Comparison of ENCODE assay signal across 23 mouse cellular contexts in the genomic region with DNA sequence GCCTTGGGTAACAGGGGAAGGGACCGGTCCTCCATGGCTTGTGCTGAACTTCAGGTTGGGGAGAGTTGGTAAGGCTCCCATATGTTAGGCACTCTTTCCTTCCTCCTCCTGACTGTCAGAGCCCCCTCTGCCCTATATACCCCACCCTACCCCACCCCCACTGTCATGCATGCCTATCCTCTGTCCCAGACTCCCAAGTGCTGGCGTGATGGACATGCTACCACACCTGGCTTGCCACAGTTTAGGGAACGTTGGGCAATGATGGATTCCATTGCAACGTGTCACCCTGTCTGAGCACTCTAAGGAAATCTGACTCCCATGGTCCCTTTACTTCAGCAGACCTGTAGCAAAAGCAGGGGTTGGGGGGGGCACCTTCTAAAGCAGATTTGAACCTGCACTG. TPM values are rescaled to one million over a fixed set of nuclear protein-coding genes. Genes with fewer than 3 reads are reported as not detected.
DNase-seq lines count a peak whose midpoint lies in the region; ATAC-seq and TF ChIP-seq lines count a peak whose summit lies in the region.
"Had no signal": no experiment of that assay in that cellular context is flagged by ENCODE, and none has a peak within 500 bp of the region (broad histone marks: within the 10 kb centered on the region; RNA-seq: fewer than 3 reads in every experiment).

No protein-coding gene starts in this region.

- no peak overlapping the region for H3K4me2 ChIP-seq in intestine, embryonic 15.5 days (replicated peaks)
- H3K4me2 ChIP-seq in stomach, postnatal 0 days (replicated peaks; ENCODE audit: low read depth) = no peak overlapping the region
- H3K4me2 ChIP-seq: embryonic facial prominence, embryonic 12.5 days; forebrain, embryonic 12.5 days; heart, embryonic 11.5 days; heart, embryonic 15.5 days; hindbrain, embryonic 13.5 days had no signal

- no peak for TF ChIP-seq CTCF in stomach, postnatal 0 days (IDR thresholded peaks at IDR 0.05; ENCODE audit: low read depth)

- WGBS in intestine, embryonic 15.5 days = 77% methylated on average over 4 of the region's 4 CpGs
- 77% methylated on average over 4 of the region's 4 CpGs for WGBS in stomach, postnatal 0 days

- peak overlapping the region; percentile 15; the same call in 1 of the 2 replicates for H3K27ac ChIP-seq in intestine, embryonic 15.5 days
- H3K27ac ChIP-seq in stomach, postnatal 0 days (replicated peaks) = no peak overlapping the region
- H3K27ac ChIP-seq: embryonic facial prominence, embryonic 12.5 days; forebrain, embryonic 12.5 days; heart, embryonic 15.5 days; hindbrain, embryonic 13.5 days; hindbrain, postnatal 0 days had no signal

- no peak for ATAC-seq in intestine, embryonic 15.5 days
- ATAC-seq in stomach, postnatal 0 days (ENCODE audit: low FRiP score, low TSS enrichment) = 0 out of 2 replicates have a peak, but pooled peaks have one; percentile 10
- ATAC-seq: activated CD4-positive, CD25-positive, alpha-beta regulatory T cell, adult 4 months; forebrain, embryonic 16.5 days; hindbrain, postnatal 0 days; Patski had no signal

- intact Hi-C loops in gastrocnemius, postnatal 14 days (cut with DNase I; ENCODE audit: low total_unique reads) = no loop called here

- H3K4me1 ChIP-seq in intestine, embryonic 15.5 days (replicated peaks) = peaks cover 13% of the 10 kb centered on the region
- H3K4me1 ChIP-seq in stomach, postnatal 0 days (replicated peaks; ENCODE audit: control insufficient read depth, insufficient read depth) = no peaks in the 10 kb centered on the region
- H3K4me1 ChIP-seq: embryonic facial prominence, embryonic 12.5 days had no signal

- H3K4me3 ChIP-seq in intestine, embryonic 15.5 days (replicated peaks) = no peak overlapping the region
- H3K4me3 ChIP-seq in stomach, postnatal 0 days (ENCODE audit: low read depth, low read length) = no peak overlapping the region
- H3K4me3 ChIP-seq: embryonic facial prominence, embryonic 12.5 days; forebrain, embryonic 12.5 days; heart, embryonic 15.5 days; hindbrain, embryonic 13.5 days had no signal

- peak; percentile 65 for DNase-seq in heart, adult 11 months
- DNase-seq in heart, adult 8-10 months (ENCODE audit: low spot score) = no peak
- peak; percentile 17 for DNase-seq in testis, postnatal 10 days (ENCODE audit: low spot score)
- no peak for DNase-seq in testis, postnatal 14 days (ENCODE audit: low spot score)
- no peak for DNase-seq in stomach, postnatal 0 days (ENCODE audit: low spot score)
- DNase-seq in kidney, adult 18-20 months = no peak
- no peak for DNase-seq in gastrocnemius, postnatal 14 days
- DNase-seq: adrenal gland, postnatal 14 days; cerebellum, adult 11-12 months; cerebellum, adult 9-10 months; cerebellum, postnatal 25 days; gastrocnemius, postnatal 25 days; heart, postnatal 14 days had no signal

- no peak overlapping the region for H3K9ac ChIP-seq in intestine, embryonic 15.5 days
- no peak overlapping the region for H3K9ac ChIP-seq in stomach, postnatal 0 days (ENCODE audit: low read length)
- H3K9ac ChIP-seq: embryonic facial prominence, embryonic 12.5 days; forebrain, embryonic 12.5 days; heart, embryonic 15.5 days; hindbrain, embryonic 13.5 days had no signal

- no peak for TF ChIP-seq EP300 in stomach, postnatal 0 days (optimal IDR thresholded peaks at IDR 0.05)

- H3K27me3 ChIP-seq in intestine, embryonic 15.5 days (replicated peaks) = no peaks in the 10 kb centered on the region
- H3K27me3 ChIP-seq in stomach, postnatal 0 days (ENCODE audit: control insufficient read depth, insufficient read depth, low read length) = no peaks in the 10 kb centered on the region
- H3K27me3 ChIP-seq: embryonic facial prominence, embryonic 12.5 days; forebrain, embryonic 12.5 days; heart, embryonic 15.5 days; hindbrain, embryonic 13.5 days had no signal

- no peaks in the 10 kb centered on the region for H3K36me3 ChIP-seq in intestine, embryonic 15.5 days
- H3K36me3 ChIP-seq in stomach, postnatal 0 days (ENCODE audit: control insufficient read depth, insufficient read depth, low read length) = no peaks in the 10 kb centered on the region
- H3K36me3 ChIP-seq: embryonic facial prominence, embryonic 12.5 days; forebrain, embryonic 12.5 days; heart, embryonic 15.5 days; hindbrain, embryonic 13.5 days had no signal

- H3K9me3 ChIP-seq in intestine, embryonic 15.5 days = no peaks in the 10 kb centered on the region
- no peaks in the 10 kb centered on the region for H3K9me3 ChIP-seq in stomach, postnatal 0 days (ENCODE audit: control insufficient read depth, low read length)
- H3K9me3 ChIP-seq: embryonic facial prominence, embryonic 12.5 days; forebrain, embryonic 12.5 days; heart, embryonic 15.5 days; hindbrain, embryonic 13.5 days had no signal

RNA-seq across cellular contexts. Expression of a gene that starts 57.1 kb away (rescaled TPM):
- 1 to 10 TPM; 2.5 to 4.9 (median 4.0) TPM for total RNA-seq in heart, adult 8-10 months (2022)
- 27.3 and 28.6 TPM in 2 replicates for polyA plus RNA-seq in intestine, embryonic 15.5 days (2015; fragmentation: Nextera tagmentation; extraction: Ambion mirVana)
- polyA plus RNA-seq in stomach, postnatal 0 days (2015; fragmentation: Nextera tagmentation; extraction: Ambion mirVana) = 15.3 and 16.5 TPM in 2 replicates
- total RNA-seq in gastrocnemius, postnatal 14 days (2021) = 1 to 10 TPM; 2.4 to 2.7 TPM

Comparison
In these comparisons a context has a peak if more than half of its experiments do, and no peak if none do; other contexts are left out.
1. DNase-seq: peak in heart, adult 11 months (single experiment) and testis, postnatal 10 days (single experiment); none in heart, adult 8-10 months (single experiment), testis, postnatal 14 days (single experiment), stomach, postnatal 0 days (single experiment), kidney, adult 18-20 months (single experiment) and gastrocnemius, postnatal 14 days (single experiment).